Comparison of ENCODE assay signal across 27 mouse cellular contexts in genomic region chr1:22902992-22903391, GRCm38 (mm10).
"Had no signal": no experiment of that assay in that cellular context is flagged by ENCODE, and none has a peak within 500 bp of the region (broad histone marks: within the 10 kb centered on the region; RNA-seq: fewer than 3 reads in every experiment).

No protein-coding gene starts in this region.

- ATAC-seq: hindbrain, postnatal 0 days; intestine, embryonic 16.5 days; liver, embryonic 12.5 days had no signal

- H3K9ac ChIP-seq: heart, embryonic 13.5 days; heart, embryonic 15.5 days; hindbrain, embryonic 13.5 days; hindbrain, embryonic 15.5 days; kidney, embryonic 15.5 days; limb, embryonic 13.5 days; limb, embryonic 15.5 days; liver, embryonic 12.5 days; liver, embryonic 14.5 days had no signal

- H3K27me3 ChIP-seq: heart, embryonic 13.5 days; heart, embryonic 15.5 days; hindbrain, embryonic 13.5 days; hindbrain, embryonic 15.5 days; kidney, embryonic 15.5 days; limb, embryonic 13.5 days; limb, embryonic 15.5 days; liver, embryonic 12.5 days had no signal

- H3K36me3 ChIP-seq: heart, embryonic 13.5 days; heart, embryonic 15.5 days; hindbrain, embryonic 13.5 days; hindbrain, embryonic 15.5 days; kidney, embryonic 15.5 days; limb, embryonic 13.5 days; limb, embryonic 15.5 days; liver, embryonic 12.5 days had no signal

- H3K4me2 ChIP-seq: heart, embryonic 11.5 days; heart, embryonic 13.5 days; heart, embryonic 15.5 days; hindbrain, embryonic 13.5 days; hindbrain, embryonic 15.5 days; kidney, embryonic 15.5 days; limb, embryonic 13.5 days; limb, embryonic 15.5 days; liver, embryonic 12.5 days had no signal

- H3K9me3 ChIP-seq: heart, embryonic 13.5 days; heart, embryonic 15.5 days; hindbrain, embryonic 13.5 days; hindbrain, embryonic 15.5 days; kidney, embryonic 15.5 days; limb, embryonic 13.5 days; limb, embryonic 15.5 days; liver, embryonic 12.5 days had no signal

- H3K4me3 ChIP-seq: heart, adult 2 months; heart, embryonic 13.5 days; heart, embryonic 15.5 days; hindbrain, embryonic 13.5 days; hindbrain, embryonic 15.5 days; kidney, embryonic 15.5 days; limb, embryonic 13.5 days; limb, embryonic 15.5 days; liver, embryonic 12.5 days had no signal

- H3K27ac ChIP-seq: heart, adult 2 months; heart, embryonic 13.5 days; heart, embryonic 15.5 days; hindbrain, embryonic 13.5 days; hindbrain, embryonic 15.5 days; hindbrain, postnatal 0 days; kidney, embryonic 15.5 days; kidney, postnatal 0 days; limb, embryonic 13.5 days; limb, embryonic 15.5 days; liver, embryonic 12.5 days; liver, embryonic 14.5 days had no signal

- DNase-seq: gastrocnemius, postnatal 14 days; gastrocnemius, postnatal 36 days; heart, adult 11 months; heart, adult 2 months; heart, postnatal 14 days; heart, postnatal 36 days; kidney, adult 11 months; kidney, adult 2 months; kidney, adult 9 months; kidney, postnatal 14 days; kidney, postnatal 36 days; layer of hippocampus, adult 9-11 months; layer of hippocampus, postnatal 36 days; left cerebral cortex, postnatal 4 days had no signal

- H3K4me1 ChIP-seq: heart, embryonic 13.5 days; heart, embryonic 15.5 days; hindbrain, embryonic 13.5 days; hindbrain, embryonic 15.5 days; kidney, embryonic 15.5 days; limb, embryonic 13.5 days; limb, embryonic 15.5 days; liver, embryonic 12.5 days had no signal
